Mouse (Mus musculus) splenic B cell, adult 2 months (primary cell): ENCODE measurements around the gene Dcaf5.

Experiments used
- DNase-seq: peaks from one replicate; pipeline ENCODE4 v3.0.0-alpha.2; 2011; ENCODE audit warnings: low read depth, low spot score
- H3K27me3 ChIP-seq: 2 replicates; pipeline ENCODE4 v1.6.1; 2012; ENCODE audit warnings: mild to moderate bottlenecking, low read length, moderate library complexity, mixed read lengths; ENCODE audit not compliant: control insufficient read depth, poor library complexity, insufficient read depth, severe bottlenecking
- H3K36me3 ChIP-seq: 2 replicates; pipeline ENCODE4 v1.6.1; 2012; ENCODE audit warnings: mild to moderate bottlenecking, low read length, moderate library complexity, mixed read lengths; ENCODE audit not compliant: control insufficient read depth, poor library complexity, insufficient read depth, severe bottlenecking

The Dcaf5 gene

DNA sequence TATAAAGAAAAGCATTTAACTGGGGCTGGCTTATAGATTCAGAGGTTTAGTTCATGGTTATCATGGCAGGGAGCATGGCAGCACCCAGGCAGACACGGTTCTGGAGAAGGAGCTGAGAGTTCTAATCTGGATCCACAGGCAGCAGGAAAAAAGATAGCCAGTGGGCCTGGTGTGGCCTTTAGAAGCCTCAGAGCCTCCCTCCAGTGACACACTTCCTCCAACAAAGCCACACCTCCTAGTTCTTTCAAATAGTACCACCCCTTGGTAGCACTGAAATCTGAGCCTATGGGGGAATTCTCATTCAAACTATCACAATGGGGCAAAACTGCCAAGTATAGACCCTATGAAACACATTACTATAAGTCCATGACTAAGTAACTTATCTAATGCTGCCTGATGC, 51.0 kb downstream of the Dcaf5 start:
- DNase-seq = no peak
- H3K36me3 ChIP-seq = peaks cover 3% of the 10 kb centered on the region
- H3K27me3 ChIP-seq = no peaks in the 10 kb centered on the region

DNA sequence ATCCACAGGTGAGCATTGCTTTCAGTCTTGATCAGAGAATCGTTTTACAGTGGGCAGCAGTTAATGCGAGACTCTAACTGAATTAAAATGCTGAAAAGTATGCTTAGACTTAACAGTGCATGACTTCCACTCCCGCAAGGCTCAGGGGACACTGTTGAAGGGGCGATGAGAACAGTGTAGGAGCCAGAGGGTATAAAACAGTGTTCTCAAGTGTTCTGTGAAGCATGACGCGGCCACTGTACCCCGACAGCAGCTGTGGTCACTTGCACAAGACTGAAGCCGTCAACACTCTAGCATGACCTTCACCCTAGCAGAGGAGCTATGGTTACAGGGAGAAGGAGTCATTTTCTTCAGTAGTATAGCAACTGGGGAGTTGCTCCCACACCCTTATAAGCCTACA, 52.9 kb downstream of the Dcaf5 start:
- DNase-seq = no peak
- peaks cover 3% of the 10 kb centered on the region for H3K36me3 ChIP-seq

DNA sequence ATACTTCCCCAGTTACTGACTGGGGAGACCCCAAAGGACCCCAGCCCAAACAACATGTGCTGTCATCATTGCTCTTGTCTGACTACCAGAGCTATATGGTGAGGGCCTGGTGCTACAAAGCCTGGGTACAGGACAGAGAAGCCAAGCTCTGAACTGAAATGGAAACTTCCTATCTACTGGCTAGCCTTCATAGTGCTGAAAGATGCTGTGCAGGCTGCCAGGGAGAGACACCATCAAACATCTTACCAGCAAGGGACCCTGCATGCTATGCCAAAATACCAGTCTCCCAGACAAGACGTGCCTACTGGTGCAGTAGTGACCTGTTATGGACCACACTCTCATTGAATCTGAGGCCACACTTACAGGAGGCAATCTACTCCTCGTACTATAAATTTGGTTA, 53.6 kb downstream of the Dcaf5 start:
- no peak for DNase-seq
- Histone ChIP-seq H3K27me3 (no peaks in the 10 kb centered on the region), H3K36me3 (peaks cover 2% of the 10 kb centered on the region)

More for the DNA sequence above, 52.9 kb downstream of the Dcaf5 start:
- no peaks in the 10 kb centered on the region for H3K27me3 ChIP-seq

DNA sequence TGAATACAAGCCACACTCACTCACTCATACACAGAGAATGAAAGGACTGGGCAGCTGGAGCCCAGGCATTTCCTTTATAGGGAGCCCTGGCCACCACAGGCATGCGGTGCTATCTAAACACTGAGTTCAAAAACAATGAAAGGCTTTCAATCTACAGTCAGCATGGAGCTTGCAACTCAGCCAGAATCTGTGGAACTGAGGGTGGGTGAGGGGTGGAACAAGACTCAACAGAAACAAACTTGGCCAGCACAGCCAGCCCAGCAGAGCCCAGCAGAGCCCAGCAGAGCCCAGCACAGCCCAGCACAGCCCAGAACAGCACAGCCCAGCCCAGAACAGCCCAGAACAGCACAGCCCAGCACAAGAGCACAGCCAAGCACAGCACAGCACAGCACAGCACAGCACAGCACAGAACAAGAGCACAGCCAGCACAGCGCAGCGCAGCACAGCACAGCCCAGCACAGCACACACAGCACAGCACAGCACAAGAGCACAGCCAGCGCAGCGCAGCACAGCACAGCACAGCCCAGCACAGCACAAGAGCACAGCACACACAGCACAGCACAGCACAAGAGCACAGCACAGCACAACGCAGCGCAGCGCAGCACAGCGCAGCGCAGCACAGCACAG, 56.5 kb downstream of the Dcaf5 start:
- peaks cover 2% of the 10 kb centered on the region; the same call in 1 of the 2 replicates for H3K36me3 ChIP-seq
- DNase-seq = no peak

DNA sequence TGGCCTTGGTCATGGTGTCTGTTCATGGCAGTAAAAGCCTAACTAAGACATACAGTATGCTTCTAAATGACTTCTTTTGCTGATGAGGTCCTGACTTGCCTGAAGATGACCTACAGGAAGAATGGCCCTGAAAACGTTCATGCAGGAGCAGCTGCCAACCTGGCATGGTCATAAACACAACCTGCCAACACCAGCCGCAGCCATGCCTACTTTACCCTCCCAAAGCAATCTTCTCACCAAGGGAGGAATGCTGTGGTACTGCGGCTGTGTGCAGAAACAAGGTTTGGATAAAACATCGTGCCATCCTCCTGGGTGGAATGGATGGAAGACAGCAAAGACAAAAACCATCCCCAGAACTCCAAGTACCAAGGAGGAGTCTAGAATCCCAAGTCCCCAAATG, 57.0 kb downstream of the Dcaf5 start:
- DNase-seq = no peak

More for the DNA sequence above, 56.5 kb downstream of the Dcaf5 start:
- no peaks in the 10 kb centered on the region for H3K27me3 ChIP-seq

DNA sequence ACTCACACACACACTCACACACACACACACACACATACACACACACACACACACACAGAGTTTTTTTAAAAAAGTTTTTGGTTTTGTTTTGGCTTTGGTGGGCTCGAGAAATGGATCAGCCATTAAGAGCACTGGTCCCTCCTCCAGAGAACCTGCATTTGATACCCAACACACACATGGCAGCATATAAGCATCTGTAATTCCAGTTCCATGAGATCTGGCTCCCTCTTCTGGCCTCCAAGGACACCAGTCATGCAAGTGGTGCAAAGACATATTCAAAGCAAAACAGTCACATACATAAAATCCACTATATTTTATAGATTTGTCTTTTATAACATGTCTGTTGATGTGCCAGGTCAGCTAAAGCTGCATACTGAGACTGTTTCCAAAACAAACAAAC, 58.8 kb downstream of the Dcaf5 start:
- DNase-seq = peak; percentile 26
- H3K27me3 ChIP-seq = no peaks in the 10 kb centered on the region
- H3K36me3 ChIP-seq = peaks cover 2% of the 10 kb centered on the region; the same call in 1 of the 2 replicates

More for the DNA sequence above, 57.0 kb downstream of the Dcaf5 start:
- Histone ChIP-seq H3K36me3 (peaks cover 2% of the 10 kb centered on the region; the same call in 1 of the 2 replicates), H3K27me3 (no peaks in the 10 kb centered on the region)

DNA sequence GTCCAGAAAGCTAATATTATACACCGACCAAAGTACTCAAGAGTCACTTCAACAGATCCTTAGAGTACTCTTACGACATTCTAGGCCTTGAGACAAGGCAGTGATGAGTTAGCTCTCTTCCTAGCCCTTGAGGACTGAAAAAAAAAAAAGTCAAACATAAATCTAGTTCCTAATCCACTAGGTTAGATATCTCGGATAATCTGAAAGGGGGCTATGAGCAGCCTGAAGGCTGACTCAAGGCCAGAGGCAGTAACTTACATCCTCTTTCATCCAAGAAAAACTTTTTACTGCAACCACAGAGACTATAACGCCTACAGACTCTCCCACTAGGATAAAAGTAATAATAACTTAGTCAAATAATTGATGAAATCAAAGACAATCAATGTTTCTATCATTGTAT, 60.7 kb downstream of the Dcaf5 start:
- DNase-seq = no peak
- Histone ChIP-seq H3K36me3 (peaks cover 5% of the 10 kb centered on the region; the same call in 1 of the 2 replicates), H3K27me3 (no peaks in the 10 kb centered on the region)

DNA sequence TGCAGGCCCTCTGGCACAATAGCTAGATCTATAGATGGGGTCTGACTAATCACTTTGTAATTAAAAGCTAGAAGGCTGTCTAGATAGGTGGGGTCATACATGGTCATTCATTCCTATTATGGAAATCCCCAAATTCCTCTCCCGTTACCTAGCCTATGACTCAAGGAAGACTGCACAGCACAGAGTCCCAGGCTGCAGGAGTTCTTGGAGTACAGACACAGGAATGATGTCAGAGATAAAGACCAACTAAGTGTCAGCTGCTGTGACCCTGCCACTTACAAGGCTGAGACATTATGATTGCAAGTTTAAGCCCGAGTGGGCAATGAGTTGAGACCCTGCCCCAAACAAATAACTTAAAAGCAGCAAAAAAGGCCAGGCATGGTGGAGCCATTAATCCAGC, 61.7 kb downstream of the Dcaf5 start:
- DNase-seq = no peak
- Histone ChIP-seq H3K36me3 (0 out of 2 replicates have a peak, but pooled peaks cover 5% of the 10 kb centered on the region), H3K27me3 (no peaks in the 10 kb centered on the region)

DNA sequence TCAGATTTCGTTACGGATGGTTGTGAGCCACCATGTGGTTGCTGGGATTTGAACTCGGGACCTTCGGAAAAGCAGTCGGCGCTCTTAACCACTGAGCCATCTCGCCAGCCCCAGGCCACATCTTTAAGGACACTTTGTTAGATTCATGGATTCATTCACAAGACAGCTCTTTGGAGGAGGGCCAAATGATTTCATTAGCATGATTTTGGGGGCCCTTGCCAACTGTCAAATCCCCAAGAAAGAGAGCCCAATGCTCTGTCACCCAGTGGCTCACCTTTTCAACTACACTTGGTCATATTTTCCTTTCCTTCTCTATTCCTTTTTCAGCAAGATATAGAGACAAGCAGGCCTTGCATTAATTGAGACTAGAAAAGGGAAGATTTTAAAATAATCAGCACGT, 63.5 kb downstream of the Dcaf5 start:
- H3K36me3 ChIP-seq = peaks cover 4% of the 10 kb centered on the region; the same call in 1 of the 2 replicates
- H3K27me3 ChIP-seq = no peaks in the 10 kb centered on the region
- DNase-seq = no peak

DNA sequence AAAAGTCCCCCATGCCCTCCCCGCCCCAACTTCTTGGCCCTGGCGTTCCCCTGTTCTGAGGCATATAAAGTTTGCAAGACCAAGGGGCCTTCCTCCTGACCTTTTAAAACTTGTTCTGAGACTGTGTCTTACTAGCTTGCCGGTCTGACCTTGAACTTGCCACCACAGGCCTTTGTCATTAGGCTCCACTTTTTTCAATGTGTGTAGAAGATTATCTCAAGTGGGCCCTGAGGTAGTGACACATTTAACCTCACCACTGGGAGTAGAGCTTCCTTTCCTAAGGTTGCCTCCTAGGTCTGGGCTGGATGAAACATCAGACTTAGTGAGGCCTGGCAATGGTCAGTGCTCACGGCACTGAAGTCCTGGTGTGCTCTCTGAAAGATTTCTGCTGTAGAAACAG, 69.2 kb downstream of the Dcaf5 start:
- DNase-seq = no peak
- H3K36me3 ChIP-seq = peaks cover 14% of the 10 kb centered on the region; the same call in 1 of the 2 replicates
- H3K27me3 ChIP-seq = no peaks in the 10 kb centered on the region

DNA sequence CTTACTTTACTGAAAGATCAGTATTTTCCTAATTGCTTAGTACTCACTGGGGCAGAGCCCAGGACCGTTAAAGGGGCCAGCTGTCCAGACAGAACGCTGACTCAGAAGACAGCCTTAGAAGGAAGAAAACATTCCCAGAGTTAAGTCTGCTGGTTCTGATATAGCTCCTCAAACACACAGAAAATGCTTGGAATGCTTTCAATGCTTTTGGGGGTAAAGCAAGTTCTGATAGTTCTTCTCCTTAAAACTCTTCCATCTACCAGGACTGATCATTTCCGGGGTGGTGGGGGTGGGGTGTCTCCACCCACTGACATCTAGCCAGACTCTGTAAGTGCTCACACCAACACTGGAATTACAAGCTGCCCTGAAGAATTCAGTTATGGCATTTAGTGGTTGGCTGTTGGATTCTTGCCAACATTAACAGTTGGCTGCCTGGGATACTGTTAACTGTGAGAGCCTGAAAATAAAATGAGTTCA, 70.4 kb downstream of the Dcaf5 start:
- no peak for DNase-seq
- Histone ChIP-seq H3K27me3 (no peaks in the 10 kb centered on the region), H3K36me3 (peaks cover 11% of the 10 kb centered on the region; the same call in 1 of the 2 replicates)

DNA sequence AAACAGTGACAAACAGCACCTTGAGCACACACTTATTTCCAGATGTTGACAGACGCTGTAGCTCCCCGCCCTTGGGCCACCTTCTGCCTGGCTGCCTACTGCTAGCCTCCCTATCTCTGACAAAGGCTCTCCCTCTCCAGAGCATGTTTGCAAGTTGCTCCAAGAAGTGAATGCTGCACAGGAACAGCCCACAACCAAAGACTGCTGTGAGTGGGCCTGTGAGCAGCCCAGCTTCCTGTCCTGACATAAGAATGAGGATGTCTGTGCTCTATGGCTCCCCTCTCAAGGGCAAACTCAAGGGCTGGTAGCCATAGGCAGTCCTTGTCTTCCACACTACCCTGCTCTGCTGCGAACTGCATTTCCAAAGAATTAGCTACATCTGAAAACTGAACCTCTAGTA, 71.1 kb downstream of the Dcaf5 start:
- Histone ChIP-seq H3K36me3 (peaks cover 10% of the 10 kb centered on the region; the same call in 1 of the 2 replicates), H3K27me3 (no peaks in the 10 kb centered on the region)
- DNase-seq = no peak

DNA sequence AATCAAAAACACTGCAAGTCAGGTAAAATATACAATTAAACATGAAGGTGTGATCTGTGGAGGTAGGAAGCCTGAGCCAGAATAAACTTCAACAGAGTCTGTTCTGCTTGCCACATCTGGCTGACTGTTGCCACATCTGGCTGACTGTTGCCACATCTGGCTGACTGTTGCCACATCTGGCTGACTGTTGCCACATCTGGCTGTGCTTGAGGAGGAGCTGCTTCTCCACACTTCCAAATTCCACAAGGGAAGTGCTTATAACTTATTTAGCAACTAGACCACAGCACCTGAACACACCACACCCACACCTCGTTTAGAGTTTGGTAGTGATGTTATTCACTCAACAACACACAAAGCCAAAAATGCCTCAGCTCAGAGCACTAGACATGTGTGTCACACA, 74.7 kb downstream of the Dcaf5 start:
- H3K36me3 ChIP-seq = peaks cover 7% of the 10 kb centered on the region; the same call in 1 of the 2 replicates
- H3K27me3 ChIP-seq = no peaks in the 10 kb centered on the region
- DNase-seq = no peak

DNA sequence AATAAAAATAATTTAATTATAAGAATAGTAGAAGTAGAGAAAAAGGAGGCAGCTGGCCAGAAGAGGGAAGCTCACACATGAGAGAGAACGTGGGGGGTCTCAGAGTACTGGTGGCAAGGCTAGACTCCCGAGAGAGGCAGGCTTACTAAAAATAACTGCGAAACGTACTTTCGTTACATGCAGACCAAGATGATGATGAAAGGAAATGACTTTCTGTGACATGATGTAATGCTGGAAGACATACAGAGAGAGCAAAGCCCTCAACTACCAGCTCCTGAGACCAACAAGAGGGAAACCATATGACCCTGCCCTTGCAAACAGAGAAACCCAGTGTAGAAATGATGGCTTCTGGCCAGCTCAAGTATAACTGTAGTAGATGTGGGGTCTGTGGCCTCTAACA, 76.1 kb downstream of the Dcaf5 start:
- no peaks in the 10 kb centered on the region for H3K27me3 ChIP-seq
- H3K36me3 ChIP-seq = peaks cover 5% of the 10 kb centered on the region; the same call in 1 of the 2 replicates
- peak; percentile 43 for DNase-seq

DNA sequence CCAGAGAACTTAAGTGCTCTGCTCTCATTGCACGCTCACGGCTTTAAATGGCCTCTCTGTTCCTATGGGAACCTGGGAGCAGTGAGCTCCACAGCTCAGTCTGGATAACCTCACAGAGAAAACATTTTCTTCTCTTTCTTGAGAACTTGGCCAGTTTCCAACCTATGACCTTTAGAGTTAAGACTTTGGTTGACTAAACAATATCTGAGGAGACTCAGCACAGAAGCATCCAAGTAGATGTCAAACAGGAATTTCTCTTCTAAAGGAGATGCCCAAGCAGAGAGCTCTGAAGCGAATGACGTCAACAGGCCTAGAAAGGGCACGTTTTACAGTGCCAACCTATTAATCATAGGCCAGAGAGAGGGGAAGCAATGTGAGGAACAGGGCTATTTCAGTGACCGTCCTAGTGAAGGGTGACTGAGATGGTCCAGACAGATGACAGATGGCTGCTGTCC, 91.6 kb downstream of the Dcaf5 start:
- Histone ChIP-seq H3K27me3 (no peaks in the 10 kb centered on the region), H3K36me3 (peaks cover 10% of the 10 kb centered on the region)
- no peak for DNase-seq
